Mouse (Mus musculus) gastrocnemius, adult 2 months (tissue): ENCODE data around the gene Igsf9b. TPM values are rescaled to one million over a fixed set of nuclear protein-coding genes. Genes with fewer than 3 reads are reported as not detected.

Experiments
- DNase-seq: peaks from one replicate; pipeline ENCODE4 v3.0.0; 2022
- H3K27ac ChIP-seq: fragments of 200-600 bp; 2 replicates; pipeline ENCODE4 v1.8.1; 2022; ENCODE audit warnings: mild to moderate bottlenecking
- H3K4me3 ChIP-seq: fragments of 200-600 bp; 2 replicates; pipeline ENCODE4 v1.8.1; 2022; ENCODE audit warnings: mild to moderate bottlenecking, moderate library complexity
- CTCF ChIP-seq: fragments of 200-600 bp; IDR thresholded peaks from 2 replicates; pipeline ENCODE4 v1.8.1; 2022; ENCODE audit warnings: antibody characterized with exemption, mild to moderate bottlenecking, moderate library complexity
- intact Hi-C: fragments of 180-260 bp; cut with DNase I; formaldehyde crosslinking; loops from one replicate; pipeline ENCODE4 v1.15.1; 2025
- total RNA-seq, 2 experiments: library from RNA; stranded (reverse); gene quantifications; 2 replicates each; pipeline ENCODE4 v1.2.3; 2021

Gene Igsf9b
- total RNA-seq, 2 experiments from 2014 or later, result 4.0 to 4.3 TPM

- H3K4me3 ChIP-seq, result no peak overlapping the region
- intact Hi-C loops, result no loop called here
- DNase-seq, result no peak
- H3K27ac ChIP-seq, result no peak overlapping the region
- TF ChIP-seq CTCF, result no peak
Measured at GRCm38 (mm10) chr9:27369108-27369507, 70.1 kb downstream of the Igsf9b start.

DNA sequence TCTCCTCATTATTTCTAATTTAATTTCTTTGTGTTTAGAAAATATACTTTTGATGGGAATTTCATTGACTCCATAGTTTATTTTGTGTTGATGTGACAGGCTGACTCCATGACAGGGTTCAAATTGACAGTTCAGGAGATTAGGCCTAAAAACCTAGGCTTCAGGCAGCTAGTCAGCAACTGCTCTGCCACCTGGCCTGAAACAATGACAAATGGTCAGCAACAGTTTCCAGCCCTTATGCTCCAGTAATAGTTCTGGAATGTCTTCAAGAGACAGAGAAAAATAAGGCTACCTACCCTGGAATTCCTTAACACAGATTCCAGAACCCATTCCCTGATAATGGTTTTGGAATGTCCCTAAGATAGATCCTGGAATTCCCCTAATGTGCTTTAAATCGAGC lies 76.7 kb downstream of the Igsf9b start:
- H3K4me3 ChIP-seq, result no peak overlapping the region
- no peak overlapping the region for H3K27ac ChIP-seq
- intact Hi-C loops, result no loop called here
- no peak for DNase-seq
- TF ChIP-seq CTCF, result no peak

DNA sequence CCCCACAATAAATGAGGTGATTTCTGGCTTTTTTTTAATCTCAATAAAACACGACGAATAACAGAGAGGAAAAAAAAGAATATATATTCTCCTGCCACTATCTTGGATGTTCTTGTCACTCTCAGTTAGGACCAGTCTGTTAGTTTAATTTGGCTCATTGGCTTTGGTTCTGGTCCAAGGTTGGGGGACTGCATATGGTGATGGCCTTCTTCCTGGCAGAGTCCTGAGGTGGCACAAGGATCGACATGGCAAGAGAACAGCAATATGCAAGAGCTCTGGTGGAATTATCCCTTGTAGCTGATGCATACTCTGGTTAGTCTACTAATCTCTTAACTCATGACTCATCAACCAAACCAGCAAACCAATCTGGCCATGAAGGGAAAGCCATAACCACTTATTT lies 87.9 kb downstream of the Igsf9b start:
- no peak for TF ChIP-seq CTCF
- Histone ChIP-seq H3K27ac (no peak overlapping the region), H3K4me3 (no peak overlapping the region)
- no peak for DNase-seq
- intact Hi-C loops, result no loop called here

- intact Hi-C loops, result no loop called here
- no peak for DNase-seq
- Histone ChIP-seq H3K4me3 (no peak within 1 kb of the TSS), H3K27ac (no peak within 1 kb of the TSS)
- TF ChIP-seq CTCF, result no peak
Measured at GRCm38 (mm10) chr9:27396500-27396899, 97.5 kb downstream of the Igsf9b start, which contains the start of gene Spata19. Spata19 (plus strand) TSS chr9:27396800.

GRCm38 (mm10) chr9:27401169-27401568 lies 102.2 kb downstream of the Igsf9b start:
- intact Hi-C loops, result no loop called here
- H3K4me3 ChIP-seq, result no peak overlapping the region
- DNase-seq, result no peak
- H3K27ac ChIP-seq, result no peak overlapping the region
- no peak for TF ChIP-seq CTCF

Other genes with a start within 250 kb of the Igsf9b start
- gene Jam3, start 143.8 kb upstream of the Igsf9b start, total RNA-seq, result 10 to 100 TPM in 1 of 2 experiments, 1 to 10 TPM in 1; 5.5 to 11.4 TPM
- gene Spata19, start 97.6 kb downstream of the Igsf9b start, total RNA-seq, result not detected